Mouse (Mus musculus) liver, embryonic 11.5 days (tissue): ENCODE results near the gene Rgs3. TPM values are rescaled to one million over a fixed set of nuclear protein-coding genes. Genes with fewer than 3 reads are reported as not detected.

ENCODE experiments used
- ATAC-seq: fragments of 200-750 bp; cut with Nextera tagmentation; replicated peaks from 2 replicates; pipeline ENCODE4 v1.8.0; 2017; ENCODE audit warnings: moderate number of reproducible peaks, mild to moderate bottlenecking, moderate TSS enrichment, moderate library complexity; ENCODE audit not compliant: low FRiP score
- DNase-seq: peaks from one replicate; pipeline ENCODE4 v3.0.0-alpha.2; 2017; ENCODE audit warnings: low spot score
- H3K27ac ChIP-seq: fragments of 300-500 bp; sonication (generic); 2 replicates; pipeline ENCODE4 v1.5.1; 2014; ENCODE audit warnings: mild to moderate bottlenecking, low read depth, low read length, control low read depth
- H3K27me3 ChIP-seq: fragments of 300-500 bp; sonication (generic); replicated peaks from 2 replicates; pipeline ENCODE4 v1.6.1; 2014; ENCODE audit warnings: low read length, mixed read lengths; ENCODE audit not compliant: control insufficient read depth, insufficient read depth
- H3K36me3 ChIP-seq: fragments of 300-500 bp; sonication (generic); 2 replicates; pipeline ENCODE4 v1.6.1; 2014; ENCODE audit warnings: mild to moderate bottlenecking, low read length, moderate library complexity, mixed read lengths; ENCODE audit not compliant: control insufficient read depth, insufficient read depth
- H3K4me1 ChIP-seq: fragments of 300-500 bp; sonication (generic); replicated peaks from 2 replicates; pipeline ENCODE4 v1.6.1; 2014; ENCODE audit warnings: low read length, mixed read lengths; ENCODE audit not compliant: control insufficient read depth, insufficient read depth
- H3K4me2 ChIP-seq: fragments of 300-500 bp; sonication (generic); 2 replicates; pipeline ENCODE4 v1.6.1; 2014; ENCODE audit warnings: mild to moderate bottlenecking, control low read depth, moderate library complexity
- H3K4me3 ChIP-seq: fragments of 300-500 bp; sonication (generic); 2 replicates; pipeline ENCODE4 v1.5.1; 2014; ENCODE audit warnings: low read depth, low read length, control low read depth
- H3K9ac ChIP-seq: fragments of 300-500 bp; sonication (generic); 2 replicates; pipeline ENCODE4 v1.6.1; 2014; ENCODE audit warnings: low read depth, low read length, control low read depth
- H3K9me3 ChIP-seq: fragments of 300-500 bp; sonication (generic); 2 replicates; pipeline ENCODE4 v1.6.1; 2016; ENCODE audit warnings: low read length, inconsistent platforms, mixed read lengths; ENCODE audit not compliant: control insufficient read depth
- WGBS: fragments of 180-500 bp; shearing (Covaris S2); extraction: QIAGEN DNeasy Blood & Tissue Kit; methylation state at CpG from one replicate; pipeline ENCODE4 v1.1.7; 2014; 5-methylcytosine and 5-hydroxymethylcytosine counted together
- polyA plus RNA-seq: library from polyadenylated mRNA; unstranded; fragments of >200 nt; fragmentation: Nextera tagmentation; extraction: Ambion mirVana; gene quantifications from 2 replicates; pipeline ENCODE4 v1.2.1, GENCODE M21; 2014

The Rgs3 gene
- polyA plus RNA-seq, 1 experiment from 2014 or later: 12.3 TPM

DNA sequence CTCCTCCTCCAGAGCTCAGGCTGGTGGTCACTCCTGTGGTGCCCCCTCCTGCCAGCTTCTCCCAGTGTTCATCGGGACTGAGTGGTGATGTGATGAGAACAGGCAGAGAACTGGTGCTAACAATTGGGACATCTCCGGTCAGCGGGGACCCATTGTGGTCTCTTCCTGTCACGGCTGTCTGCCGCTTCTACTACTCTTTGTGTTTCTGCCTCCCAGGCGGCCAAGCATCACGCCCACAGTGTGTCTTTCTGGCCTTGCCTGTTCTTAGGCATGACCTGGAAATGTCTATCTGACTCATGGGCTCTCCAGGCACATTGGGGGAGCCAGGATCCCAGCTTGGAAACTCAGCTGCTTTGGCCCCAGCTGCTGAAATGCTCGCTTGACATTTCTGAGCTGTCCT, 83.8 kb downstream of the Rgs3 start:
- Histone ChIP-seq H3K9me3 (no peaks in the 10 kb centered on the region), H3K4me1 (peaks cover 6% of the 10 kb centered on the region), H3K9ac (no peak overlapping the region), H3K4me3 (no peak overlapping the region), H3K36me3 (0 out of 2 replicates have a peak, but pooled peaks cover 3% of the 10 kb centered on the region), H3K27me3 (no peaks in the 10 kb centered on the region), H3K27ac (no peak overlapping the region), H3K4me2 (no peak overlapping the region)
- WGBS: 75% methylated on average over 8 of the region's 8 CpGs
- DNase-seq (no peak), ATAC-seq (no peak)

GRCm38 (mm10) chr4:62644031-62644793, 84.6 kb downstream of the Rgs3 start:
- H3K27me3 ChIP-seq: no peaks in the 10 kb centered on the region
- no peak overlapping the region for H3K27ac ChIP-seq
- no peak for ATAC-seq

DNA sequence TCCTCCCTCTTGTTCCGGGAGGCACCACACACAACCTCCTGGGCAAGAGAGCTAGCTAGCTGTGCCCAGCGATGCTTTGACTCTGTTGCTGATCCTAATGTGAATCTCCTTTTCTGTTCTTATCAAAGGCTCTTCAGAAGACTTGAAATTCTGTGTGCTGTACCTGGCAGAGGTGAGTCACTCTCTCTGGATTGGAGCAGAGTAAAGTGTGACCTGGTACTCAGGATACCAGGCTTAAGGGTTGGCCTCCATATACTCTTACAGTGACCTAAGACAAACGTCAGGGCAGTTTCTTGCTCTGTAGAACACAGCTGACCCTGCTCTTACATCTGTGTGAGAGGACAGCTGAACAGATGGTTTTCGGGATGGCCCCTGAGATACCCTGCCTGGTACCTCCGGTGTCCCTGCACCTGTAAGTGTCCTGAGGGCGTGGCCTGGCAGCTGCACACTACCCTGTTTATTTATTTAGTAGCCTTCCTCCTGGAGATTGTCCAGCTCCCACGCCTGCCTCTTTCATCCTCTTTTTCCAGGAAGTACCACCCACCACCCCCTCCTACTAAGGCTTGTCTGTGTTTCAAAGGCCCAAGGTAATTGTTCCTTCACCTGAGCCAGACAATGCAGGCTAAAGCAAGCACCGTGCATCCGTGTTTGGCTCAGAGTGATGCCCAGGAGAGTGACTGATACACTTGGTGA, 87.1 kb downstream of the Rgs3 start:
- DNase-seq (no peak), ATAC-seq (no peak)
- Histone ChIP-seq H3K27ac (no peak overlapping the region), H3K4me2 (no peak overlapping the region), H3K4me1 (no peaks in the 10 kb centered on the region), H3K9ac (no peak overlapping the region), H3K4me3 (no peak overlapping the region), H3K27me3 (no peaks in the 10 kb centered on the region), H3K9me3 (no peaks in the 10 kb centered on the region), H3K36me3 (0 out of 2 replicates have a peak, but pooled peaks cover 3% of the 10 kb centered on the region)
- 75% methylated on average over 9 of the region's 9 CpGs for WGBS

More at GRCm38 (mm10) chr4:62644031-62644793, 84.6 kb downstream of the Rgs3 start:
- Histone ChIP-seq H3K9me3 (no peaks in the 10 kb centered on the region), H3K9ac (no peak overlapping the region), H3K36me3 (0 out of 2 replicates have a peak, but pooled peaks cover 3% of the 10 kb centered on the region), H3K4me1 (peaks cover 6% of the 10 kb centered on the region), H3K4me3 (no peak overlapping the region), H3K4me2 (no peak overlapping the region)
- DNase-seq: no peak
- WGBS: 72% methylated on average over 11 of the region's 11 CpGs

- DNase-seq (no peak), ATAC-seq (no peak)
- Histone ChIP-seq H3K9me3 (no peaks in the 10 kb centered on the region), H3K4me1 (no peaks in the 10 kb centered on the region), H3K4me3 (no peak overlapping the region), H3K36me3 (0 out of 2 replicates have a peak, but pooled peaks cover 3% of the 10 kb centered on the region), H3K27me3 (no peaks in the 10 kb centered on the region), H3K27ac (no peak overlapping the region), H3K4me2 (no peak overlapping the region), H3K9ac (no peak overlapping the region)
- WGBS: 75% methylated on average over 3 of the region's 3 CpGs
These were observed 89.2 kb downstream of the Rgs3 start for GRCm38 (mm10) chr4:62648848-62649247.

DNA sequence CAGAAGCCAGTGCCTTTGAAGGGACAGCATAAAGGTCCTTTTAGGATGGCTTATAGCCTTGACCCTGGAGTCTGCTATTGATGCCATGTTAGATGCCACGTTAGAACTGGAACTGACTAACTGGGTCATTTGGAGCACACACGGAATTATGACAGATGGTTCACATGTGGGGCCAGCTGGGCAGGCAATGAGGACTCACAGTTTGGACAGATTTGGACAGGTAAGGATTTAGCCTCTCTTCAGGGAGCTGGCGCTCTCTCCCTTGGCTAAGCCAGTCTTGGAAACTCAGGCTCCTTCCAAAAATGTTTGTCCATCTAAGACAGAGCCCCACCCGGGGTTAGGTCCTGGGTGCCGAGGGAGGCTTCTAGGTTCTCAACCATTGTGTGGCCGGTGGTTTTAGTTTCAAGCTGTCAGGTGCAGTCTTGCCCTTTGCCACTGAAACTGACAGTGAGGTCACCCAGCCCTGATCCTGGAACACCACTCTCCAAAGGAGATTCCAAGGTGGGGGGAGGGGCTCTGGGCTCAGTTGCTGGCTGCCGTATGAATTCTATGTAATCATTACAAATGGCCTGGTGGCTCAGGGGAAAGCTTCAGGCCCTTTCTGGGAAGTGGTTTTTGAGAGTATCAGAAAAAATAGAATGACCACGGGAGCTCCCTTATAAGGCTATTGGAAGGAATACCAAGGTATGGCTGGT, 90.0 kb downstream of the Rgs3 start:
- Histone ChIP-seq H3K27me3 (no peaks in the 10 kb centered on the region), H3K27ac (no peak overlapping the region), H3K36me3 (0 out of 2 replicates have a peak, but pooled peaks cover 3% of the 10 kb centered on the region), H3K4me1 (no peaks in the 10 kb centered on the region), H3K4me3 (no peak overlapping the region), H3K9ac (no peak overlapping the region), H3K9me3 (no peaks in the 10 kb centered on the region), H3K4me2 (no peak overlapping the region)
- DNase-seq (no peak), ATAC-seq (no peak)
- WGBS: 69% methylated on average over 8 of the region's 8 CpGs

DNA sequence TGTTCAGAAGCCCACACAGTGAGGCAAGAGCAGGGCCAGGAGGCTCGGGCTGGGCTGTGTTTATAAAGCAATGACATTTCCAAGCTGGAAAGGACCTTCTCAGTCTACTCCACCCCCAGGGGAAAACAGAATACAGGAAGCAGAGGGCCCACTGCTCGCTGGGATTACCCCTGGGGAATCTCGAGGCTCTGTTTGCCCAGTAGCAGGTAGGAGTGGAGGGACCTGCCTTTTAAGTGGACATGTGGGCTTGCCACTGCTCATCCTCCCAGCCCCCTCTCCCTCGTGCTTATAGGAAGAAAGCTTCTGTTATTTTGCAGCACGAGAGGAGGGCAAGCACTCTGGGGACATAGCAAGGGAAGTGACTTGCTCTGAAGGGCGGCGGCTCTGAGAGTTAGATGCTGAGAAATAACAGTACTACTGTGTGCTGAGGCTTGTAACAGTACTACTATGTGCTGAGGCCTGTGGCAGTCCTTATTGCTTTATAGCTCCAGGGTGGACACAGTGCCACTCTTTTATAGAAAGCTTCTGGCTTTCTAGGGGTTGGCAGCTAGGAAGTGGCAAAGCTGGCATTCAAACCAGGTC, 91.6 kb downstream of the Rgs3 start:
- 0 out of 2 replicates have a peak, but pooled peaks cover 3% of the 10 kb centered on the region for H3K36me3 ChIP-seq
- DNase-seq (no peak), ATAC-seq (no peak)
- H3K9me3 ChIP-seq: no peaks in the 10 kb centered on the region
- no peak overlapping the region for H3K27ac ChIP-seq
- H3K4me2 ChIP-seq: no peak overlapping the region
- 41% methylated on average over 7 of the region's 7 CpGs for WGBS
- H3K4me1 ChIP-seq: no peaks in the 10 kb centered on the region
- no peaks in the 10 kb centered on the region for H3K27me3 ChIP-seq
- H3K9ac ChIP-seq: no peak overlapping the region
- H3K4me3 ChIP-seq: no peak overlapping the region

- no peak for DNase-seq
- H3K4me1 ChIP-seq: no peaks in the 10 kb centered on the region
- no peak overlapping the region for H3K4me2 ChIP-seq
- H3K27me3 ChIP-seq: no peaks in the 10 kb centered on the region
- H3K4me3 ChIP-seq: no peak overlapping the region
- ATAC-seq: no peak
- H3K9ac ChIP-seq: no peak overlapping the region
- H3K27ac ChIP-seq: no peak overlapping the region
- no peaks in the 10 kb centered on the region for H3K9me3 ChIP-seq
- 62% methylated on average over 4 of the region's 4 CpGs for WGBS
- 0 out of 2 replicates have a peak, but pooled peaks cover 3% of the 10 kb centered on the region for H3K36me3 ChIP-seq
These were observed 92.6 kb downstream of the Rgs3 start for GRCm38 (mm10) chr4:62652215-62652614.

DNA sequence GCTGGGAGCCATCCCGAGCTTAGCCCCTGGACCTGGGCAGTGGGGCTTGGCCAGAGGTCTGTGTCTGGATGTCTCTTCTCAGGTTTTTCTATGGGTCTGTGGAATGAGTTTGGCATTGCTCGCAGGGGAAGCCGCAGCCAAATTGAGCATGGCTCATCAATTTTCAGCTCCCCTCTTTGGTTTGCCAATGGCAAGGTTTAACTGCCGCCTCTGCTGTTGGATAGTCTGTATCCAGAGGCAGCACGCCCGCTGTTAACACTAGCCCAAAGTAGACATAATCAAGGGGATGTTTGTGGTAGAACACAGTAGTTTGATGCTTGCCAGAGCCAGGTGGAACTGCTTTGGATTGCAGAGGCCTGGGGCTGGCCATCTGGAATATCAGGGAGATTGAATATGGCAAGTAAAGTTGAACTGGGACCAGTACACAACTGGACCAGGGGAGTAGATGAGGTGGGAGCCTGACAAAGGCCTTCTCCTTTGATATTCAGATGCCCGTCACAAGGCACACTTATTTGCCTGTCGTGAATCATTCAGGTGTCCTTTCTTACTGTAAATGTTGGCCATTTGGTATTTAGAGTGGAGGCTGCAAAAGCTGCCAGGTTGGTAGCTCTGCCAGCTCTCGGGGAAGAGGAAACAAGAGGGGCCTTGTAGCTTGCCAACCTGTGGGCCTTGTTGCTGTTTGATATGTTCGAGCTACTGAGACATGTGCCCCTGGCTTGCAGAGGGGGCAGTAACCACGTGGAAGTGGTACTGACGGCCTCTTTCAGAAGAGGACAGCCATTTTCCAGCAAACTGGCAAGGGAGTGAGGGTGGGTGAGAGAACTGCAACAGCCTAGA, 93.5 kb downstream of the Rgs3 start:
- Histone ChIP-seq H3K4me2 (no peak overlapping the region), H3K4me1 (no peaks in the 10 kb centered on the region), H3K36me3 (0 out of 2 replicates have a peak, but pooled peaks cover under 1% of the 10 kb centered on the region), H3K9me3 (no peaks in the 10 kb centered on the region), H3K4me3 (no peak overlapping the region), H3K9ac (no peak overlapping the region), H3K27me3 (no peaks in the 10 kb centered on the region), H3K27ac (no peak overlapping the region)
- DNase-seq: no peak
- WGBS: 76% methylated on average over 12 of the region's 12 CpGs
- ATAC-seq: no peak
